Mouse (Mus musculus): ENCODE results near the gene Gm10409.
"Not testable (repeated sequence)": the region's sequence is repeated elsewhere in the genome, so short reads cannot be mapped to it uniquely, and the experiment has no call there.

The Gm10409 gene

GRCm38 (mm10) chr14:3412314-3412713 is at the start of gene Gm10409:
Gene Gm10409, plus strand, starts transcription at chr14:3412614.
- DNase-seq (ENCODE audit: low spot score): not testable (repeated sequence)

- not testable (repeated sequence) for DNase-seq (ENCODE audit: low spot score)
These were observed 17.6 kb upstream of the Gm10409 start, which contains the start of gene Gm10413 for GRCm38 (mm10) chr14:3394793-3395192. Gene Gm10413, plus strand, starts transcription at chr14:3395093.

GRCm38 (mm10) chr14:3427803-3428202 is 15.4 kb downstream of the Gm10409 start, which contains the start of gene Gm3005:
Gene Gm3005, plus strand, starts transcription at chr14:3428103.
- not testable (repeated sequence) for DNase-seq (ENCODE audit: low spot score)

GRCm38 (mm10) chr14:3449079-3449478 is 36.7 kb downstream of the Gm10409 start, which contains the start of gene Gm10408:
Gene Gm10408, plus strand, starts transcription at chr14:3449379.
- DNase-seq (ENCODE audit: low spot score): not testable (repeated sequence)

Data from ovary, postnatal 10 days (tissue).